Mouse (Mus musculus): ENCODE results near the gene Galnt18. TPM values are rescaled to one million over a fixed set of nuclear protein-coding genes. Genes with fewer than 3 reads are reported as not detected.

Gene Galnt18
- polyA plus RNA-seq, 1 experiment, result 3.8 TPM

DNA sequence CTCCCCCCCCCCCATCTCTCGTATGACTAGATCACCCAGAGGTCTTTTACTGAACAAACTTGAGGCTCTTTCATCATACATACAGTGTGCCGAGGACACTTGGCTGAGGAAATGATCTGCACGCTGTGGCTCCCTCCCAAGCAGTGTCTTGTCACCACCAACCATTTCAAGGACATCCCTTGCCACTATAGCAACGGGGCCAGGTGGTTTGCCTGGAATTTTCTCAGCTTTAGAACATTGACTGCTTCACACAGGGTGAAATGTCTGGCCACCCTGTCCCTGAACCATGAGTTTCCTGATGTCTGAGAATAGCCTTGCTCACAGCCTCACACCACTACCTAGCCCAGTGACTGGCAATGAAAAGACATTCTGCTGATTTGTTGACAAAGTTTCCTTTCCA, 176.6 kb downstream of the Galnt18 start:
- TF ChIP-seq CTCF (IDR thresholded peaks at IDR 0.05; ENCODE audit: extremely low read depth, insufficient read length, insufficient replicate concordance, low read depth, low read length) (no peak), POLR2A (IDR thresholded peaks at IDR 0.05; ENCODE audit: low read depth, low read length) (no peak)
- H3K27me3 ChIP-seq (ENCODE audit: control insufficient read depth, insufficient read depth, low read length), result no peaks in the 10 kb centered on the region
- no peaks in the 10 kb centered on the region for H3K4me1 ChIP-seq (ENCODE audit: control insufficient read depth, insufficient read depth, insufficient read length, low read length)
- H3K4me3 ChIP-seq (ENCODE audit: low read depth, low read length), result no peak overlapping the region
- 54% methylated on average over 4 of the region's 4 CpGs for WGBS
- no peak overlapping the region for H3K27ac ChIP-seq (ENCODE audit: insufficient read depth, low read depth, low read length)
- no peaks in the 10 kb centered on the region for H3K36me3 ChIP-seq (ENCODE audit: control insufficient read depth, insufficient read depth, low read length)

DNA sequence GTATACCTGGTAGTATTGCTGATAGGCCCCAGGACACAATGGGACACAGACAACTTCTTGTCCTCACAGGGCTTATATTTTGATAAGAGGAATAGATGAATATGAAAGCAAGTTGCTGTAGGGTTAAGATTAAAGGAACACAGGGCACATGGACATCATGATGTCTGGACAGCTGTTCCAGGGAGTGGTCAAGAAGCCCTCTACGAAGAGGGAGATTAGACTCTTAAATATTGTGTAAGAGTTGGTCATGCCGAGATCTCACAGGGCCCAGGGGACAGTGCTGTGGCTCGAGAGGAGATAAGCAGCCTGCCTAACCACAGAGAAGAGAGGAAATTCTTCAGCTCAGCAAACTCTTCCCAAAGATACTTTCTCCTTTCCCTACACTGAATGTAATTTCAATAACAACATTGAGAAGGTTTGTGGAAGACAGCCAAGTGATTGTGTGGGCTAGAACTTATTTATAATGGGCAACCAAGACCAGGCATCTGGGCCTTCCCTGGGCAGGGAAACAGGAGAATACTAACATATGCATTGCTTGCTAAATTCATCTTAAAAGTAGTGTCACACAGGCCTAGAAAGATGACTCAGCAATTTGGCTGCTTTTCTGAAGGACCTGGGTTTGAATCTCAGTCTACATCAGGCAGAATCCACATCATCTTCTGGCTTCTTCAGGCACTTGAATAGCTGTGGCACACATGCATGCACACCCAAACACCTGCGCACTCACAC, 178.3 kb downstream of the Galnt18 start:
- TF ChIP-seq POLR2A (IDR thresholded peaks at IDR 0.05; ENCODE audit: low read depth, low read length), result no peak
- TF ChIP-seq CTCF (IDR thresholded peaks at IDR 0.05; ENCODE audit: extremely low read depth, insufficient read length, insufficient replicate concordance, low read depth, low read length), result no peak
- H3K27me3 ChIP-seq (ENCODE audit: control insufficient read depth, insufficient read depth, low read length), result no peaks in the 10 kb centered on the region
- no peak overlapping the region for H3K4me3 ChIP-seq (ENCODE audit: low read depth, low read length)
- no peak overlapping the region for H3K27ac ChIP-seq (ENCODE audit: insufficient read depth, low read depth, low read length)
- WGBS, result 53% methylated on average over 4 of the region's 4 CpGs
- H3K4me1 ChIP-seq (ENCODE audit: control insufficient read depth, insufficient read depth, insufficient read length, low read length), result no peaks in the 10 kb centered on the region
- H3K36me3 ChIP-seq (ENCODE audit: control insufficient read depth, insufficient read depth, low read length), result no peaks in the 10 kb centered on the region

DNA sequence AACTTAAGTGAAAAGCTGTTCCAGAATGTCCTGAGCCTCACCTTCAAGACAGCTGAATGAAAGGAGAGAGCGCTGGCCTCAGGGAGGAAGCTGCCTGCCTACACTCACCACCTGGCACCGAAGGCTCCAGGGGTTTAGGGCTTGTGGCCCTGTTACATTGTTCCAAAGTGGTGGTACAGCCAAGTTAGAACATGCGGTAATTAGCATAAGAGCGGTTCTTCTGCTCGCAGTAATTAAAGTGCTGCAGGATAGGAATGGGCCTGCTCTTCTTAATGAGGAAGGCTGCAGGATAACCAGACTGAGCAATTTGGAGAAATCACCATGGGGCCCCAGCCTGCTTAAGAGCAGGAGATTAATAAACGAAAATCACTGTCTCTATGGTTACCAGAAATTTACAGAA, 179.0 kb downstream of the Galnt18 start:
- H3K4me3 ChIP-seq (ENCODE audit: low read depth, low read length), result no peak overlapping the region
- H3K4me1 ChIP-seq (ENCODE audit: control insufficient read depth, insufficient read depth, insufficient read length, low read length), result no peaks in the 10 kb centered on the region
- WGBS, result 80% methylated on average over 6 of the region's 6 CpGs
- H3K27ac ChIP-seq (ENCODE audit: insufficient read depth, low read depth, low read length), result no peak overlapping the region
- TF ChIP-seq POLR2A (IDR thresholded peaks at IDR 0.05; ENCODE audit: low read depth, low read length) (no peak), CTCF (IDR thresholded peaks at IDR 0.05; ENCODE audit: extremely low read depth, insufficient read length, insufficient replicate concordance, low read depth, low read length) (no peak)
- H3K36me3 ChIP-seq (ENCODE audit: control insufficient read depth, insufficient read depth, low read length), result no peaks in the 10 kb centered on the region
- H3K27me3 ChIP-seq (ENCODE audit: control insufficient read depth, insufficient read depth, low read length), result no peaks in the 10 kb centered on the region

DNA sequence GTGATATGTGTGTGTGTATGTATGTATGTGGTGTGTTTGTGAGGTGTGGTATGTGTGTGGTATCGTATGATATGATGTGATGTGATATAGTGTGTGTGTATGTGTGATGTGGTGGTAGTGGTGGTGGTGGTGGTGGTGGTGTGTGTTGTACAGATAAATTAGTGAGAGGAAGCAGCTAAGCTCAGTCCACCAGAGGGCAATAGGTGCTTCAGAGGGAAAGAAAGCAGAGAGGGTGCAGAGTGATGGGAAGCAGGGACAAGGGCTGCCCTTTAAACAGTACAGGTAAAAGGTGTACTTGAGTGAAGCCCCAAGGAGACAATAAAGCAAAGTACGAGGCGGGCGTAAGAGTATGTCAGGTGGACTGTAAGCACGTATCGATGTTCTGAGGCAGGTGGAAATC, 186.1 kb downstream of the Galnt18 start:
- no peak overlapping the region for H3K27ac ChIP-seq (ENCODE audit: insufficient read depth, low read depth, low read length)
- WGBS, result 44% methylated on average over 6 of the region's 6 CpGs
- no peaks in the 10 kb centered on the region for H3K36me3 ChIP-seq (ENCODE audit: control insufficient read depth, insufficient read depth, low read length)
- H3K4me1 ChIP-seq (ENCODE audit: control insufficient read depth, insufficient read depth, insufficient read length, low read length), result no peaks in the 10 kb centered on the region
- H3K4me3 ChIP-seq (ENCODE audit: low read depth, low read length), result no peak overlapping the region
- TF ChIP-seq CTCF (IDR thresholded peaks at IDR 0.05; ENCODE audit: extremely low read depth, insufficient read length, insufficient replicate concordance, low read depth, low read length) (no peak), POLR2A (IDR thresholded peaks at IDR 0.05; ENCODE audit: low read depth, low read length) (no peak)
- no peaks in the 10 kb centered on the region for H3K27me3 ChIP-seq (ENCODE audit: control insufficient read depth, insufficient read depth, low read length)

DNA sequence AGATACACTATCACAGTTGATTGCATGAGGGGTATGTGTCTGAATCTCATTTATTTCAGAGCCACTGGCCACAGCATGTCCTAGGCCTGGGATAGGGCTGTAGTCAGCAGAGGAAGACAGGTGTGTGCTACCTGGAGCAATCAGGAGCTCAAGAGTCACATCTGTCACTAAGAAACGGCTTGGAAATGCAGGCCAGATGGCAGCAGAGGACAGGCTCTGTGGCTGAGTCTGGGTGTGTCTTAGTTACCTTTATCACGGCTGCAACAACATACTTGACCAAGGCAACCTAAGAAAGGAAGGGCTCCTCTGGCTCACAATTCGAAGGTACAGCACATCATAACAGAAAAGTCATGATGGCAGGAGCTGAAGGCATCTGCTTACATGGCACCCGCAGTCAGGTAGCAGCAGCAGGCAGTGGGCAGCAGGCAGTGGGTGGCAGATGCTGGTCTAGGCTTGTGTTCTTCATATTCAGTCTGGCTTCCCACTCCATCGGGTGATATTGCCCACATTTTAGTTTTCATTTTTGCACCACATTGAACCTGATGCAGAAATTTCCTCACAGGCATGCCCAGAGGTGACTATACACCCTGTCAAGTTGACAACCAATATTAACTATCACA, 190.2 kb downstream of the Galnt18 start:
- WGBS, result 59% methylated on average over 5 of the region's 5 CpGs
- H3K4me3 ChIP-seq (ENCODE audit: low read depth, low read length), result no peak overlapping the region
- H3K27ac ChIP-seq (ENCODE audit: insufficient read depth, low read depth, low read length), result no peak overlapping the region
- no peaks in the 10 kb centered on the region for H3K4me1 ChIP-seq (ENCODE audit: control insufficient read depth, insufficient read depth, insufficient read length, low read length)
- H3K36me3 ChIP-seq (ENCODE audit: control insufficient read depth, insufficient read depth, low read length), result no peaks in the 10 kb centered on the region
- TF ChIP-seq POLR2A (IDR thresholded peaks at IDR 0.05; ENCODE audit: low read depth, low read length) (no peak), CTCF (IDR thresholded peaks at IDR 0.05; ENCODE audit: extremely low read depth, insufficient read length, insufficient replicate concordance, low read depth, low read length) (no peak)
- no peaks in the 10 kb centered on the region for H3K27me3 ChIP-seq (ENCODE audit: control insufficient read depth, insufficient read depth, low read length)

DNA sequence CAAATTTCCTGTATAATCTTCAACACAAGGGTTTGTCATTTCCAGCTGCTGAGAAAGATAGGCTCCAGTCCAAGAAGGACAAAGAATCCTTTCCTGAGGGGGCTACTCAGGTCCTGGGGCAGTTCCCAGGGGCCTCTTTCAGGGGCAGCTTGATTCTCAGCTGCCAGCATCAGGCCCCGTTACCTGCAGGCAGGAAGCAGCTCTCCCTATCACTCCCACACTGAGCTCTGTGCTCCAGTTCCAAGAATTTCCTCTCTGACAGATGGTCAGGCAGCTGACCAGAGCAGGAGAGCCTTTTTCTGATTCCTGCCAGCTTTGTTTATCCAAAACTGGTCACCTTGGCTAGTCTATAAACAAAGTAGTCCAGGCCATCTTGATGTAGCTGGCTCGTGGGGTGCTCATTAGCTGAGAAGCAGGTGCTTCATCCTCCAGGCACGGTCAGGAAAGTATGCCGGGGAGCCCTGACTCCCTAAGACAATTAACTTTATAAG, 191.4 kb downstream of the Galnt18 start:
- Histone ChIP-seq H3K27ac (ENCODE audit: insufficient read depth, low read depth, low read length) (no peak overlapping the region), H3K4me1 (ENCODE audit: control insufficient read depth, insufficient read depth, insufficient read length, low read length) (no peaks in the 10 kb centered on the region), H3K4me3 (ENCODE audit: low read depth, low read length) (no peak overlapping the region), H3K36me3 (ENCODE audit: control insufficient read depth, insufficient read depth, low read length) (no peaks in the 10 kb centered on the region), H3K27me3 (ENCODE audit: control insufficient read depth, insufficient read depth, low read length) (no peaks in the 10 kb centered on the region)
- TF ChIP-seq CTCF (IDR thresholded peaks at IDR 0.05; ENCODE audit: extremely low read depth, insufficient read length, insufficient replicate concordance, low read depth, low read length), result no peak
- TF ChIP-seq POLR2A (IDR thresholded peaks at IDR 0.05; ENCODE audit: low read depth, low read length), result no peak
- 59% methylated on average over 4 of the region's 4 CpGs for WGBS

DNA sequence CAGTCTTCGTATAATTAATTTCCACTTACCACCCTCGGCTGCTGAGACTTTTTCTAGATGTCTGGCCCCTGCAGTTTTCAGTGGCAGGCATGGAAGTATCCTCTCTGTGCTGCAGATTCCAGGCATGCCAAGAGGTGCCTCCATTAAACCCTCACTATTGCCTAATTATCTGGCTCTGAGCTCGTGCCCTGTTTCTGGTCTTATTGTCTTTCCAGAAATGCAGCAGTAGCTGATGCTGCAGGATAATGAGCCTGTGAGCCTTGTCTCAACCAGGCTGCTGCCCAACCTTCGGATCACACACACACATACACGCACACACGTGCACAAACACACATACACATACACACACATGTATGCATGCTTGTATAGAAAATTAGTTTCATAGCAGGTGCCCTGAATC, 199.2 kb downstream of the Galnt18 start:
- Histone ChIP-seq H3K27ac (ENCODE audit: insufficient read depth, low read depth, low read length) (no peak overlapping the region), H3K4me3 (ENCODE audit: low read depth, low read length) (no peak overlapping the region), H3K36me3 (ENCODE audit: control insufficient read depth, insufficient read depth, low read length) (no peaks in the 10 kb centered on the region), H3K27me3 (ENCODE audit: control insufficient read depth, insufficient read depth, low read length) (no peaks in the 10 kb centered on the region), H3K4me1 (ENCODE audit: control insufficient read depth, insufficient read depth, insufficient read length, low read length) (no peaks in the 10 kb centered on the region)
- WGBS, result 74% methylated on average over 6 of the region's 6 CpGs
- TF ChIP-seq CTCF (IDR thresholded peaks at IDR 0.05; ENCODE audit: extremely low read depth, insufficient read length, insufficient replicate concordance, low read depth, low read length) (no peak), POLR2A (IDR thresholded peaks at IDR 0.05; ENCODE audit: low read depth, low read length) (no peak)

Measured in small intestine, adult 2 months (tissue).